Mouse (Mus musculus) C2C12 (cell line): ENCODE data around the gene Igsf3.

Experiments
- CEBPB ChIP-seq: IDR thresholded peaks from one replicate; pipeline ENCODE4 v1.6.1; 2011; ENCODE audit warnings: low read depth, mild to moderate bottlenecking, control low read depth, moderate library complexity
- CTCF ChIP-seq: IDR thresholded peaks from one replicate; pipeline ENCODE4 v1.5.1; 2011; ENCODE audit not compliant: control insufficient read depth, insufficient read depth, insufficient read length
- FOSL1 ChIP-seq: IDR thresholded peaks from one replicate; pipeline ENCODE4 v1.8.0; 2011; ENCODE audit warnings: mild to moderate bottlenecking, low read length; ENCODE audit not compliant: poor library complexity, insufficient read depth, severe bottlenecking
- MAX ChIP-seq: IDR thresholded peaks from one replicate; pipeline ENCODE4 v1.6.1; 2011; ENCODE audit warnings: mild to moderate bottlenecking, control low read depth
- MYOD1 ChIP-seq: IDR thresholded peaks from one replicate; pipeline ENCODE4 v1.6.1; 2011; ENCODE audit warnings: low read depth; ENCODE audit not compliant: control insufficient read depth, insufficient read length
- MYOG ChIP-seq: IDR thresholded peaks from one replicate; pipeline ENCODE4 v1.6.1; 2011; ENCODE audit not compliant: control insufficient read depth, insufficient read length; ENCODE audit errors: extremely low read depth
- USF1 ChIP-seq: IDR thresholded peaks from one replicate; pipeline ENCODE4 v1.6.1; 2011; ENCODE audit warnings: low read depth, mild to moderate bottlenecking, control low read depth, moderate library complexity

DNA sequence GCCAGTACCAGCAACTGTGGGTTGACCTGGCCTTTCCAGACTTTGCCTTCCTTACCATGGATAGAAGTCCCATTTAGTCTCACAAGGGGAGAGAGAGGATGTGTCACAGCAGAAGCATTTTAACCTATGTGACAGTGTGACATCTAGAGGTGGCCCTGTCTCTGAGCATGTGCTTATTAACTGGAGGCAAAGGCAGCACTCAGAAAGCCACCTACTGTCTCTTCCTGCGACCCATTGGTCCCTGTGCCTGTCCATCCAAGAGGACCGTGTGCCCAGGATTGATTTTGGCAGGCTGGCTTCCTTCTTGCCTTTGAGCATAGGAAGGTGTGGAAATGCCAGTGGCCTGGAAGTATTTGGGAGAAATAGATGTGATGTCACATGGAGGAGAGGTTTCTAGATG lies 22.0 kb downstream of the Igsf3 start:
- TF ChIP-seq CTCF (no peak), CEBPB (no peak), MAX (no peak), MYOG (no peak), USF1 (no peak), MYOD1 (no peak), FOSL1 (no peak)
